ENCODE assay signal across 17 mouse cellular contexts in the genomic region with DNA sequence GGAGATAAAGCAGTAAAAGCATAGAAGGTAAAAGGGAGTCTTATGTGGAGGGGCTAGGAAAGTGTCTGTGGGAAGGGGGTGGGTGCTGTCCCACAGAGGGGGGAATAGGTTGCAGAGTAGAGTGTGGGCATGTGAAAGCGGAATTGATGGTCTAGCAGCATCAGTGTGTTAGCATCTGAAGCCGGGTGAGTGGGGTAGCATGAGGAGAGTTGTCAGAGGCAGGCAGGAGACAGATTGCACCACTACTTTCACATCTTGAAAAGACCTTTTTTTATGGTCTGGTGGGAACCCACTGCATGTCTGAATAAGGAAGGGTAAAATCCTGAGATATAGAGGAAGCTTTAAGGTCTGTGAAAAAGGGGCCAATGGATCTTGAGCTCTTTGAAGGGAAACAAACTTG.
DNase-seq lines count a peak whose midpoint lies in the region; ATAC-seq lines count a peak whose summit lies in the region.
"Had no signal": no experiment of that assay in that cellular context is flagged by ENCODE, and none has a peak within 500 bp of the region (broad histone marks: within the 10 kb centered on the region; RNA-seq: fewer than 3 reads in every experiment).

No protein-coding gene starts in this region.

- intact Hi-C loops in heart, postnatal 36 days (cut with DNase I) = no loop called here

- peak; percentile 98 for ATAC-seq in granulocyte monocyte progenitor cell, adult 5-6 weeks (replicated peaks; ENCODE audit: poor library complexity, severe bottlenecking)
- ATAC-seq in megakaryocyte progenitor cell, adult 5-6 weeks (replicated peaks; ENCODE audit: poor library complexity) = peak; percentile 75
- ATAC-seq: forebrain, embryonic 13.5 days; forebrain, embryonic 15.5 days had no signal

- DNase-seq in layer of hippocampus, adult 9-11 months = peak; percentile 27
- no peak for DNase-seq in layer of hippocampus, adult 8-10 months (ENCODE audit: low spot score in 2 of 2)
- no peak for DNase-seq in heart, postnatal 36 days
- no peak for DNase-seq in frontal cortex, postnatal 36 days (ENCODE audit: low spot score in 2 of 2)
- DNase-seq: adrenal gland, adult 2 months; adrenal gland, postnatal 10 days; adrenal gland, postnatal 25 days; cerebellum, adult 11 months; cerebellum, adult 18-20 months; cerebellum, adult 8-10 months; cerebellum, adult 9-11 months; cerebellum, postnatal 14 days; cerebellum, postnatal 36 days had no signal
